Mouse (Mus musculus) naive thymus-derived CD4-positive, alpha-beta T cell, adult 5 months (primary cell): ENCODE results near the gene Olfr1224-ps1. TPM values are rescaled to one million over a fixed set of nuclear protein-coding genes. Genes with fewer than 3 reads are reported as not detected.

ENCODE experiments used
- polyA plus RNA-seq: library from polyadenylated mRNA; unstranded; fragments of 100-300 nt; shearing (Covaris generic); gene quantifications from one replicate; pipeline ENCODE4 v1.2.1, GENCODE M21; 2017

The Olfr1224-ps1 gene
- not detected for polyA plus RNA-seq

GRCm38 (mm10) chr2:89163991-89164390 is at the start of gene Olfr1224-ps1:
Gene Olfr1224-ps1, minus strand, starts transcription at chr2:89164091.

DNA sequence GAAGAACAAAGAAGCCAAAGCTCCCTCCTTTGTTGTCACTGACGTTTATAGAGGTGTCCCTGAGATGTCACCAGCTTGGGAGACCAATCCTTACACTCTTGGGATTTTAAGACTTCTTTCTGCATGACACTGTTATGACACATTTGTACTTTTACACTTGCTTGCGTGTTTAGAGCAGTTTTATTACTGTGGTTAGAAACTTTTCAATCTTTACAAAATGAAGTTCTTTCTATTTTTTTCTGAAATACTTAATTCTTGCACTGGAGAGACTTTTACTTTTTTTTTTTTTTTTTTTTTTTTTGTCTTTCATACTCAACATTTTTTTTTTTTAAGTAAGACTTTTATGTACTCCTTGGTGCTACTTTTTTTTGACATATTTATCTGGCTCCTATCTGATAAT is 36.1 kb upstream of the Olfr1224-ps1 start, which contains the start of gene Olfr1226:
Olfr1226 (minus strand) TSS at position 101 of the 400 bp plus-strand sequence.

GRCm38 (mm10) chr2:89174569-89174968 is 10.7 kb upstream of the Olfr1224-ps1 start, which contains the start of gene Olfr1225:
Gene Olfr1225, minus strand, starts transcription at chr2:89174669.

GRCm38 (mm10) chr2:89151460-89151859 is 12.4 kb downstream of the Olfr1224-ps1 start, which contains the start of gene Olfr1223:
Gene Olfr1223, minus strand, starts transcription at chr2:89151560.

GRCm38 (mm10) chr2:89132954-89133353 is 30.9 kb downstream of the Olfr1224-ps1 start, which contains the start of gene Olfr1222:
Gene Olfr1222, minus strand, starts transcription at chr2:89133054.

GRCm38 (mm10) chr2:89117183-89117582 is 46.7 kb downstream of the Olfr1224-ps1 start, which contains the start of gene Olfr1221:
Gene Olfr1221, minus strand, starts transcription at chr2:89117283.

GRCm38 (mm10) chr2:89106735-89107134 is 57.2 kb downstream of the Olfr1224-ps1 start, which contains the start of gene Olfr1220:
Gene Olfr1220, minus strand, starts transcription at chr2:89106835.

Other genes with a start within 250 kb of the Olfr1224-ps1 start
- not detected for gene Olfr1209, start 248.9 kb downstream of the Olfr1224-ps1 start, polyA plus RNA-seq
- gene Olfr1211, start 226.0 kb downstream of the Olfr1224-ps1 start, polyA plus RNA-seq = not detected
- gene Olfr1212, start 210.1 kb downstream of the Olfr1224-ps1 start, polyA plus RNA-seq = not detected
- gene Gm13762, start 183.8 kb downstream of the Olfr1224-ps1 start, polyA plus RNA-seq = not detected
- gene Olfr1214, start 171.4 kb downstream of the Olfr1224-ps1 start, polyA plus RNA-seq = not detected
- gene Olfr1215, start 157.1 kb downstream of the Olfr1224-ps1 start, polyA plus RNA-seq = 0.17 TPM
- gene Olfr1216, start 145.8 kb downstream of the Olfr1224-ps1 start, polyA plus RNA-seq = not detected
- 0.21 TPM for gene Olfr1217, start 132.0 kb downstream of the Olfr1224-ps1 start, polyA plus RNA-seq
- gene Olfr1218, start 102.9 kb downstream of the Olfr1224-ps1 start, polyA plus RNA-seq = not detected
- gene Olfr1219, start 80.6 kb downstream of the Olfr1224-ps1 start, polyA plus RNA-seq = not detected
- 0.30 TPM for gene Olfr1220, start 57.3 kb downstream of the Olfr1224-ps1 start, polyA plus RNA-seq
- gene Olfr1221, start 46.8 kb downstream of the Olfr1224-ps1 start, polyA plus RNA-seq = not detected
- not detected for gene Olfr1222, start 31.0 kb downstream of the Olfr1224-ps1 start, polyA plus RNA-seq
- gene Olfr1223, start 12.5 kb downstream of the Olfr1224-ps1 start, polyA plus RNA-seq = not detected
- not detected for gene Olfr1225, start 10.6 kb upstream of the Olfr1224-ps1 start, polyA plus RNA-seq
- gene Olfr1226, start 36.0 kb upstream of the Olfr1224-ps1 start, polyA plus RNA-seq = not detected
- gene Olfr1228, start 90.0 kb upstream of the Olfr1224-ps1 start, polyA plus RNA-seq = 0.17 TPM
- not detected for gene Olfr1229, start 123.9 kb upstream of the Olfr1224-ps1 start, polyA plus RNA-seq
- not detected for gene Olfr1230, start 133.2 kb upstream of the Olfr1224-ps1 start, polyA plus RNA-seq
- gene Olfr1231, start 143.0 kb upstream of the Olfr1224-ps1 start, polyA plus RNA-seq = not detected
- gene Olfr1232, start 165.6 kb upstream of the Olfr1224-ps1 start, polyA plus RNA-seq = not detected
- gene Olfr1233, start 178.3 kb upstream of the Olfr1224-ps1 start, polyA plus RNA-seq = not detected
- not detected for gene Olfr1234, start 200.8 kb upstream of the Olfr1224-ps1 start, polyA plus RNA-seq
- gene Olfr1238, start 245.6 kb upstream of the Olfr1224-ps1 start, polyA plus RNA-seq = not detected